Mouse (Mus musculus) testis, postnatal 10 days (tissue): ENCODE data around the gene Prc1.

Experiments used
- DNase-seq: peaks from one replicate; pipeline ENCODE4 v3.0.0; 2021; ENCODE audit warnings: low spot score

Prc1 gene

GRCm38 (mm10) chr7:80294062-80294763, at the start of gene Prc1:
Prc1 (plus strand) TSS chr7:80294450.
- DNase-seq, result peak; percentile 97

- no peak for DNase-seq
Observed at GRCm38 (mm10) chr7:80244851-80245250, 49.4 kb upstream of the Prc1 start.

- peak; percentile 99 for DNase-seq
Observed at GRCm38 (mm10) chr7:80246148-80246721, 48.0 kb upstream of the Prc1 start, which contains the start of gene Ttll13. Ttll13 (plus strand) TSS chr7:80246376.

- DNase-seq, result no peak
Observed at GRCm38 (mm10) chr7:80246859-80247258, 47.4 kb upstream of the Prc1 start.

GRCm38 (mm10) chr7:80252437-80252836, 41.8 kb upstream of the Prc1 start:
- no peak for DNase-seq

GRCm38 (mm10) chr7:80252886-80253285, 41.4 kb upstream of the Prc1 start:
- DNase-seq, result no peak

GRCm38 (mm10) chr7:80255981-80256380, 38.3 kb upstream of the Prc1 start:
- DNase-seq, result no peak

GRCm38 (mm10) chr7:80257706-80258105, 36.5 kb upstream of the Prc1 start:
- DNase-seq, result no peak

- peak; percentile 88 for DNase-seq
Observed at GRCm38 (mm10) chr7:80260625-80261371, 33.5 kb upstream of the Prc1 start, which contains the start of gene Ngrn. Ngrn (plus strand) TSS chr7:80261215.

- DNase-seq, result no peak
Observed at GRCm38 (mm10) chr7:80261372-80261990, 32.8 kb upstream of the Prc1 start.

GRCm38 (mm10) chr7:80264606-80265005, 29.6 kb upstream of the Prc1 start:
- DNase-seq, result no peak

GRCm38 (mm10) chr7:80267764-80268163, 26.5 kb upstream of the Prc1 start:
- no peak for DNase-seq

- DNase-seq, result peak; percentile 99
Observed at GRCm38 (mm10) chr7:80268897-80269750, 25.1 kb upstream of the Prc1 start, which contains the start of gene Vps33b. Vps33b (plus strand) TSS chr7:80269649.

- peak; percentile 73 for DNase-seq
Observed at GRCm38 (mm10) chr7:80269751-80270255, 24.4 kb upstream of the Prc1 start.

GRCm38 (mm10) chr7:80273456-80273855, 20.8 kb upstream of the Prc1 start:
- DNase-seq, result no peak

- DNase-seq, result no peak
Observed at GRCm38 (mm10) chr7:80276374-80276773, 17.9 kb upstream of the Prc1 start.

GRCm38 (mm10) chr7:80280032-80280431, 14.2 kb upstream of the Prc1 start:
- no peak for DNase-seq

- DNase-seq, result no peak
Observed at GRCm38 (mm10) chr7:80280998-80281397, 13.3 kb upstream of the Prc1 start.

GRCm38 (mm10) chr7:80281646-80282045, 12.6 kb upstream of the Prc1 start:
- no peak for DNase-seq

GRCm38 (mm10) chr7:80283226-80283918, 10.9 kb upstream of the Prc1 start:
- DNase-seq, result no peak

GRCm38 (mm10) chr7:80284391-80284790, 9.9 kb upstream of the Prc1 start:
- DNase-seq, result no peak
